Mouse (Mus musculus): ENCODE measurements at regions not wholly inside any gene's neighbourhood (a gene's known extent, or its start where the extent isn't known, plus 50 kb on each side); places are given as distances from the start of the nearest gene placed in this dataset.

GRCm38 (mm10) chr8:57209584-57209983 lies 111.2 kb upstream of the Hand2 start:
- TF ChIP-seq CTCF (IDR thresholded peaks at IDR 0.05; ENCODE audit: low read depth) (no peak), EP300 (IDR thresholded peaks at IDR 0.05; ENCODE audit: low read depth) (no peak)
